In genomic region chr1:39779111-39779980, GRCm38 (mm10) we compare ENCODE assay signal across 24 mouse cellular contexts. TPM values are rescaled to one million over a fixed set of nuclear protein-coding genes. Genes with fewer than 3 reads are reported as not detected.
DNase-seq lines count a peak whose midpoint lies in the region; ATAC-seq and TF ChIP-seq lines count a peak whose summit lies in the region.
"Had no signal": no experiment of that assay in that cellular context is flagged by ENCODE, and none has a peak within 500 bp of the region (broad histone marks: within the 10 kb centered on the region; RNA-seq: fewer than 3 reads in every experiment).

No protein-coding gene starts in this region.

- H3K36me3 ChIP-seq in lung, embryonic 14.5 days (ENCODE audit: insufficient read depth): no peaks in the 10 kb centered on the region
- H3K36me3 ChIP-seq in stomach, embryonic 14.5 days (ENCODE audit: control insufficient read depth, insufficient read depth, low read length): no peaks in the 10 kb centered on the region
- H3K36me3 ChIP-seq: embryonic facial prominence, embryonic 13.5 days; forebrain, embryonic 12.5 days; G1E; heart, embryonic 15.5 days; hindbrain, embryonic 10.5 days had no signal

- peak overlapping the region; percentile 37; the same call in 1 of the 2 replicates for H3K27ac ChIP-seq in lung, embryonic 14.5 days (ENCODE audit: low read depth)
- H3K27ac ChIP-seq in stomach, embryonic 14.5 days (ENCODE audit: low read length): 0 out of 2 replicates have a peak overlapping the region, but pooled peaks have one; percentile 11
- H3K27ac ChIP-seq: embryonic facial prominence, embryonic 13.5 days; forebrain, embryonic 12.5 days; heart, adult 2 months; heart, embryonic 15.5 days; hindbrain, embryonic 10.5 days; hindbrain, embryonic 14.5 days had no signal

- no peak for TF ChIP-seq CTCF in lung, embryonic 14.5 days (IDR thresholded peaks at IDR 0.05; ENCODE audit: low read depth)

- WGBS in lung, embryonic 14.5 days: 61% methylated on average over 16 of the region's 16 CpGs
- WGBS in stomach, embryonic 14.5 days: 71% methylated on average over 16 of the region's 16 CpGs

- peak; percentile 59 to 79 for DNase-seq in cerebellum, postnatal 14 days
- no peak for DNase-seq in cerebellum, adult 11 months
- DNase-seq in lung, embryonic 14.5 days: no peak
- DNase-seq in lung, postnatal 10 days: no peak
- DNase-seq in A20 (ENCODE audit: low read depth, low spot score): peak; percentile 19
- DNase-seq in ovary, postnatal 36 days (ENCODE audit: low spot score): no peak
- DNase-seq in layer of hippocampus, adult 9-11 months: no peak
- DNase-seq: adrenal gland, postnatal 10 days; B cell, adult 2 months; gastrocnemius, postnatal 10 days; heart, adult 2 months; heart, postnatal 14 days had no signal

- H3K4me3 ChIP-seq in lung, embryonic 14.5 days (ENCODE audit: low read depth, low read length): no peak overlapping the region
- H3K4me3 ChIP-seq in stomach, embryonic 14.5 days (ENCODE audit: low read depth, low read length): no peak overlapping the region
- H3K4me3 ChIP-seq: embryonic facial prominence, embryonic 13.5 days; forebrain, embryonic 12.5 days; heart, adult 2 months; heart, embryonic 15.5 days; hindbrain, embryonic 10.5 days had no signal

- H3K4me2 ChIP-seq in lung, embryonic 14.5 days: no peak overlapping the region
- no peak overlapping the region for H3K4me2 ChIP-seq in stomach, embryonic 14.5 days (replicated peaks; ENCODE audit: low read depth, low read length)
- H3K4me2 ChIP-seq: embryonic facial prominence, embryonic 13.5 days; forebrain, embryonic 12.5 days; heart, embryonic 11.5 days; heart, embryonic 15.5 days; hindbrain, embryonic 14.5 days had no signal

- H3K27me3 ChIP-seq in lung, embryonic 14.5 days (ENCODE audit: insufficient read depth, low read length): no peaks in the 10 kb centered on the region
- no peaks in the 10 kb centered on the region for H3K27me3 ChIP-seq in stomach, embryonic 14.5 days (ENCODE audit: control insufficient read depth, insufficient read depth, low read length)
- H3K27me3 ChIP-seq: embryonic facial prominence, embryonic 13.5 days; forebrain, embryonic 12.5 days; heart, embryonic 15.5 days had no signal

- no peaks in the 10 kb centered on the region for H3K9me3 ChIP-seq in lung, embryonic 14.5 days (ENCODE audit: low read depth, low read length)
- no peaks in the 10 kb centered on the region for H3K9me3 ChIP-seq in stomach, embryonic 14.5 days (ENCODE audit: control insufficient read depth, low read depth, low read length)
- H3K9me3 ChIP-seq: embryonic facial prominence, embryonic 13.5 days; forebrain, embryonic 12.5 days; G1E; heart, embryonic 15.5 days; hindbrain, embryonic 10.5 days had no signal

- no peak for ATAC-seq in lung, embryonic 14.5 days (ENCODE audit: insufficient read depth)
- ATAC-seq in stomach, embryonic 14.5 days (ENCODE audit: insufficient number of reproducible peaks, insufficient read depth, low FRiP score, low read depth): 0 out of 2 replicates have a peak, but pooled peaks have one; percentile 53
- ATAC-seq: CD4-positive, CD25-positive, alpha-beta regulatory T cell, adult 4 months; forebrain, embryonic 16.5 days had no signal

- H3K9ac ChIP-seq in lung, embryonic 14.5 days: no peak overlapping the region
- no peak overlapping the region for H3K9ac ChIP-seq in stomach, embryonic 14.5 days (replicated peaks; ENCODE audit: low read depth, low read length)
- H3K9ac ChIP-seq: embryonic facial prominence, embryonic 13.5 days; forebrain, embryonic 12.5 days; heart, embryonic 15.5 days; hindbrain, embryonic 14.5 days had no signal

- no peaks in the 10 kb centered on the region; the same call in 1 of the 2 replicates for H3K4me1 ChIP-seq in lung, embryonic 14.5 days (ENCODE audit: insufficient read depth)
- no peaks in the 10 kb centered on the region for H3K4me1 ChIP-seq in stomach, embryonic 14.5 days (ENCODE audit: control insufficient read depth, insufficient read depth, low read length)
- H3K4me1 ChIP-seq: forebrain, embryonic 12.5 days; heart, embryonic 15.5 days had no signal

RNA-seq across cellular contexts. Expression of gene Gm3646, which starts 25.8 kb away (rescaled TPM):
- polyA plus RNA-seq in lung, embryonic 14.5 days (2014; fragmentation: Nextera tagmentation; extraction: Ambion mirVana): not detected in 2 replicates
- polyA plus RNA-seq in stomach, embryonic 14.5 days (2014; fragmentation: Nextera tagmentation; extraction: Ambion mirVana): not detected in 2 replicates
- polyA plus RNA-seq: brain, embryonic 14.5 days; CD4-positive, CD25-positive, alpha-beta regulatory T cell, adult 4 months; embryonic facial prominence, embryonic 13.5 days; forebrain, embryonic 12.5 days; forebrain, embryonic 16.5 days; frontal cortex, adult 2 months; G1E; hindbrain, embryonic 10.5 days; hindbrain, embryonic 14.5 days had no signal

RNA-seq across cellular contexts. Expression of gene Rfx8, which starts 58.5 kb away (rescaled TPM):
- polyA plus RNA-seq in lung, embryonic 14.5 days (2014; fragmentation: Nextera tagmentation; extraction: Ambion mirVana): 0.24 and 0.27 TPM in 2 replicates
- 0.27 and 0.88 TPM in 2 replicates for polyA plus RNA-seq in stomach, embryonic 14.5 days (2014; fragmentation: Nextera tagmentation; extraction: Ambion mirVana)
- polyA plus RNA-seq: CD4-positive, CD25-positive, alpha-beta regulatory T cell, adult 4 months; forebrain, embryonic 12.5 days; G1E had no signal

Comparison
In these comparisons a context has a peak if more than half of its experiments do, and no peak if none do; other contexts are left out.
1. DNase-seq: peak in cerebellum, postnatal 14 days (2 of 2) and A20 (single experiment); none in cerebellum, adult 11 months (single experiment), lung, embryonic 14.5 days (single experiment), lung, postnatal 10 days (single experiment), ovary, postnatal 36 days (single experiment) and layer of hippocampus, adult 9-11 months (single experiment).